Mouse (Mus musculus) liver, embryonic 14.5 days (tissue): ENCODE measurements around the gene Siah1a.

ENCODE experiments used
- CTCF ChIP-seq: IDR thresholded peaks from 2 replicates; pipeline ENCODE4 v1.5.1; 2016; ENCODE audit warnings: antibody characterized with exemption, low read depth, control low read depth
- EP300 ChIP-seq: IDR thresholded peaks from 2 replicates; pipeline ENCODE4 v1.6.1; 2016; ENCODE audit warnings: antibody characterized with exemption, low read depth

- TF ChIP-seq CTCF (no peak), EP300 (no peak)
Measured at GRCm38 (mm10) chr8:86705317-86705716, 40.4 kb downstream of the Siah1a start.
